Mouse (Mus musculus) cerebellum, adult 2 months (tissue): ENCODE results near the gene Cdk16.

ENCODE experiments used
- CTCF ChIP-seq: fragments of 200-500 bp; IDR thresholded peaks from 2 replicates; pipeline ENCODE4 v1.5.1; 2011; ENCODE audit warnings: low read depth, mild to moderate bottlenecking, control low read depth, low read length, moderate library complexity, borderline replicate concordance; ENCODE audit not compliant: insufficient read depth
- POLR2A ChIP-seq: fragments of 200-500 bp; IDR thresholded peaks from 2 replicates; pipeline ENCODE4 v1.6.1; 2011; ENCODE audit warnings: low read length, control low read depth, borderline replicate concordance; ENCODE audit not compliant: insufficient read depth

DNA sequence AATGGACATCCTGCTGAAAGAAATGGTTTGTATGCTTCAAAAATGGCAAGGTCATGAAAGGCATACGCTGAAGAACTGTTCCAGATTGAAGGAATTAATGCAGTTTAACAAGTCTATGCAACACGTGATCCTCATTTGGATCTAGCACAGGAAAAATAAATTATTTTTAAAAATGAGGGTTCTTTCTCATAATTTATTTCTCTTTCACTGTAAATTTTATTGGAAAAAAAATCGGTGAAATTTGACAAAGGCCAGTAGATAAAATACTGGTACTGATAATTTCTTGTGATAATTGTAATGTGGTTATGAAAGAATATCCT, 17.3 kb downstream of the Cdk16 start:
- TF ChIP-seq CTCF (no peak), POLR2A (no peak)
